Mouse (Mus musculus) embryonic facial prominence, embryonic 14.5 days (tissue): ENCODE measurements at regions not wholly inside any gene's neighbourhood (a gene's known extent, or its start where the extent isn't known, plus 50 kb on each side); places are given as distances from the start of the nearest gene placed in this dataset.

Source experiments
- ATAC-seq: fragments of 200-750 bp; cut with Nextera tagmentation; 2 replicates; pipeline ENCODE4 v1.8.0; 2017; ENCODE audit warnings: low read depth, moderate number of reproducible peaks, moderate TSS enrichment
- DNase-seq: peaks from one replicate; pipeline ENCODE4 v3.0.0-alpha.2; 2015; ENCODE audit warnings: low spot score
- H3K27ac ChIP-seq: fragments of 300-500 bp; sonication (generic); replicated peaks from 2 replicates; pipeline ENCODE4 v1.5.1; 2014; ENCODE audit warnings: low read depth, mild to moderate bottlenecking, low read length, moderate library complexity
- H3K27me3 ChIP-seq: fragments of 300-500 bp; sonication (generic); replicated peaks from 2 replicates; pipeline ENCODE4 v1.6.1; 2014; ENCODE audit warnings: low read length; ENCODE audit not compliant: control insufficient read depth, insufficient read depth
- H3K36me3 ChIP-seq: fragments of 300-500 bp; sonication (generic); 2 replicates; pipeline ENCODE4 v1.6.1; 2014; ENCODE audit warnings: low read length, mixed read lengths; ENCODE audit not compliant: control insufficient read depth, insufficient read depth
- H3K4me1 ChIP-seq: fragments of 300-500 bp; sonication (generic); 2 replicates; pipeline ENCODE4 v1.6.1; 2014; ENCODE audit warnings: antibody characterized with exemption, low read length; ENCODE audit not compliant: control insufficient read depth, insufficient read depth
- H3K4me2 ChIP-seq: fragments of 300-500 bp; sonication (generic); 2 replicates; pipeline ENCODE4 v1.6.1; 2014; ENCODE audit warnings: low read depth, mild to moderate bottlenecking, low read length, moderate library complexity, mixed read lengths
- H3K4me3 ChIP-seq: fragments of 300-500 bp; sonication (generic); 2 replicates; pipeline ENCODE4 v1.5.1; 2014; ENCODE audit warnings: low read depth, mild to moderate bottlenecking, low read length
- H3K9ac ChIP-seq: fragments of 300-500 bp; sonication (generic); 2 replicates; pipeline ENCODE4 v1.6.1; 2014; ENCODE audit warnings: low read depth, mild to moderate bottlenecking, low read length, moderate library complexity, mixed read lengths
- H3K9me3 ChIP-seq: fragments of 300-500 bp; sonication (generic); 2 replicates; pipeline ENCODE4 v1.6.1; 2016; ENCODE audit warnings: low read length; ENCODE audit not compliant: control insufficient read depth
- WGBS: fragments of 180-500 bp; shearing (Covaris S2); extraction: QIAGEN DNeasy Blood & Tissue Kit; methylation state at CpG from one replicate; pipeline ENCODE4 v1.1.7; 2014; 5-methylcytosine and 5-hydroxymethylcytosine counted together

DNA sequence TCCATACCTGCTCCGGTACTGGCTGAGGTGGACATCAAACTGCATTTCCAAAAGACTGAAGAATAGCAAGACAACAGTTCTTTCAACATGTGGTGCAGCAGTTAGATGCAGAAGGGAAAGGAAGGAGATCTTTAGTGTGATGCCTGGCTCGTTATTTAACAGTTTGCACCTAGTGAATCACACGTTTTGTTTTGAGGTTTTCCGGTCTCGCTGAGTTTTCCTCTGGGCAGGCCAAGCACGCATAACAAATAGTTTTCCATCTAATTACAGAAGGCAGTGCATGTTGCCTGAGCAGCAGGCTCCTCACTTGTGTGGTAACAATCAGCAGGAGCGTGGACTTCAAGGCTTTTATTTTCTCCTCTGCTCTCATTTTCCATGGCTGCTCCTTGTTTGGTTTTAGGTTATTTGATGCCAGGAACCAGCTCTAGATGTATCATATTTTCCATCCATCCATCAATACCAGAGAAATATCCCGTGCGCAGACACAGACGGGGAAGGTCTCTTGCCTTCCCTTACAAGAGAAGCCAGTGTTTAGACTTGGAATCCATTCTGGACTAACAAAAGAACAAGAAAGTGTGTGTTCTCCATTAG, 199.6 kb upstream of the Ccdc122 start:
- Histone ChIP-seq H3K9me3 (no peaks in the 10 kb centered on the region), H3K4me2 (no peak overlapping the region), H3K9ac (no peak overlapping the region), H3K4me1 (peaks cover 10% of the 10 kb centered on the region), H3K4me3 (no peak overlapping the region), H3K27me3 (no peaks in the 10 kb centered on the region), H3K27ac (peak overlapping the region; percentile 11; the same call in 1 of the 2 replicates), H3K36me3 (no peaks in the 10 kb centered on the region)
- ATAC-seq (no peak), DNase-seq (peak; percentile 53)
- 42% methylated on average over 10 of the region's 10 CpGs for WGBS

DNA sequence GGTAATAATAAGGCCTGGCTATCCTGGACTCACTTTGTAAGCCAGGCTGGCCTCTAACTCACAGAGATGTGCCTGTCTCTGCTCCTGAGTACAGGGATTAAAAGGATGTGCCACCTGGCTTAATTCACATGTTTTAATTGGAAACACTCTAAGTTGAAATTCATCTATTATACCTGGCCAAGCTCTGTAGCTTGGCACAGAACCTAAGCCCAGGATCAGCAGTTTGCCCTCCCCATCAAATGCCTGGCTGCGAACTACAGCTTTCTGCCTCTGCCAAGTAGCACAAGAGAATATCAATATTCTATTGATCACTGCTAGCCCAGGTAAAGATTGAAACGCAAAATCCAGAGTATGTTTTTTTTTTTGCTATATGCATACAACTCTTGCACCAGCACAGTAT, 200.3 kb upstream of the Ccdc122 start:
- no peak overlapping the region for H3K9ac ChIP-seq
- no peaks in the 10 kb centered on the region for H3K9me3 ChIP-seq
- peaks cover 10% of the 10 kb centered on the region for H3K4me1 ChIP-seq
- DNase-seq (no peak), ATAC-seq (no peak)
- no peaks in the 10 kb centered on the region for H3K36me3 ChIP-seq
- no peak overlapping the region for H3K4me3 ChIP-seq
- 87% methylated on average over 2 of the region's 2 CpGs for WGBS
- no peak overlapping the region for H3K27ac ChIP-seq
- no peaks in the 10 kb centered on the region for H3K27me3 ChIP-seq
- H3K4me2 ChIP-seq = no peak overlapping the region

GRCm38 (mm10) chr14:76834084-76834483, 202.5 kb upstream of the Ccdc122 start:
- no peaks in the 10 kb centered on the region for H3K36me3 ChIP-seq
- no peak overlapping the region for H3K27ac ChIP-seq
- DNase-seq (no peak), ATAC-seq (no peak)
- H3K27me3 ChIP-seq = no peaks in the 10 kb centered on the region
- H3K4me1 ChIP-seq = peaks cover 10% of the 10 kb centered on the region
- no peak overlapping the region for H3K4me3 ChIP-seq
- 79% methylated on average over 6 of the region's 6 CpGs for WGBS
- H3K9ac ChIP-seq = no peak overlapping the region
- no peaks in the 10 kb centered on the region for H3K9me3 ChIP-seq
- no peak overlapping the region for H3K4me2 ChIP-seq

DNA sequence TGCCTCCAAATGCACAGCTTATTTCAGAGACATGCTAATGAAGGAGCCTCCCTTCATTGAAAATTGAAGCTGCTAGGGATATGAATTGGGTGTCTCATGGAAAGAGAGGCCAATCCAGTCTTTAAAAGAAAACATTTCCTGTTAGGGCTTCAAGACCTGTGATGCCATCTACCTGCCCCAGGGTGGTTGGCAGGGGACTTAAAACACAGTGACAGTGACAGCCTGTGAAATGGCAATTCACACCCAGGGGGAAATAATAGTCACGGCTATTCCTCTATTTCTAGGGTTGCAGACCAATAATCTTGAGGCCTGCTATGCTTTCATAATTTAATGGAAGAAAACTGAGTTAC, 207.4 kb upstream of the Ccdc122 start:
- Histone ChIP-seq H3K4me1 (no peaks in the 10 kb centered on the region), H3K36me3 (no peaks in the 10 kb centered on the region), H3K9ac (no peak overlapping the region), H3K9me3 (no peaks in the 10 kb centered on the region), H3K4me3 (no peak overlapping the region), H3K27me3 (no peaks in the 10 kb centered on the region), H3K4me2 (no peak overlapping the region), H3K27ac (no peak overlapping the region)
- 63% methylated on average over 1 of the region's 1 CpGs for WGBS
- ATAC-seq (no peak), DNase-seq (no peak)

DNA sequence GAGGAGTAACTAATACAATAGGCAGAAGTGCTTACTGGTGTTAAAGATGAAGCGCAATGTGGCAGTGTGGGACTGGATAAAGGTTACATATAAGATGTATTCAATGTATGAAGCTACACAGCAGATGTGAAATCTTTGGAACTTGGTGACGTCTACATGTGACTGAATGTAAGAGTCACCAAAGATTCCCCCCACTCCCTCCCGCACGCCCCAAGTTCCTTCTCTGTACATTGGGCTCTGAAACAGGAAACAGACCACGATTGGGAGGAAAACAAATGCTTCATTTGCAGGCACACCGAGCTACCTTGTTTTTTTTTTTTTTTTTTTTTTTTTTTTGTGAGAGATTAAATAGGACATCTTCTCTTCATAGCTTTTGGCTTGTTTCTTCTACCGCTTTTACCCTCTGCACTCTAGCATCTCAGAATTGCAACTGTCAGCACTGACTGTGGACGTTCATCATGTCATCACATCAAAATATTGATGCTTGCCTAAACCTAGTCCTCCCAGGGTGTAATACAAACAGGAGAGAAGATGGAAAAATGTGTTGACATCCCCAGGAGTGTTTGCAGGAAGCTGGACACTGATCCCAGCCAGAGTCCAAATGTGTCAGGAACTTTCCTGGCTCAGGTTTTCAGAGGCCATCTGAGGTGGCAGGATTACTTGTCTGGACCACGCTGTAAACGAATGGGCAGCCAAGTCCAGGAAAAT, 208.0 kb upstream of the Ccdc122 start:
- ATAC-seq (no peak), DNase-seq (no peak)
- no peaks in the 10 kb centered on the region for H3K9me3 ChIP-seq
- no peak overlapping the region for H3K27ac ChIP-seq
- 64% methylated on average over 10 of the region's 10 CpGs for WGBS
- H3K4me2 ChIP-seq = no peak overlapping the region
- no peak overlapping the region for H3K9ac ChIP-seq
- no peaks in the 10 kb centered on the region for H3K4me1 ChIP-seq
- no peak overlapping the region for H3K4me3 ChIP-seq
- H3K36me3 ChIP-seq = no peaks in the 10 kb centered on the region
- H3K27me3 ChIP-seq = no peaks in the 10 kb centered on the region

DNA sequence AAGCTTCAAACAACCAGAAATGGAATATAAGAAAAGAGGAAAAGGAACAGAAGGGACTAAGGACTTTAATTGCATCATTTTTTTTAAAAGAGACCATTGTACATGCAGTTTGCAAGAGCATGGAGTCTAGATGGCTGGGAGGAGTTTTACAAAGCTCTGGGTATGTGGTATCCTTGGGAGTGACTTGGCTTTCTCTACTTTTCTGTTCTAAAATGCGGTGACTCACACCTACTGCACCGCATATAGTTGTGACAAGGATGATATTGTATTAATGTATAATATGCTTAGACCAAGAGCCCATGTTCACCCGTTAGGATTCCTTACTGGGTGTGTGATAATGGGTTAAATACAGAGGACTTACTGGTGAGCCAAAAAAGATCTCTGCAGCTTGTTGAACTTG, 212.5 kb upstream of the Ccdc122 start:
- DNase-seq = no peak

DNA sequence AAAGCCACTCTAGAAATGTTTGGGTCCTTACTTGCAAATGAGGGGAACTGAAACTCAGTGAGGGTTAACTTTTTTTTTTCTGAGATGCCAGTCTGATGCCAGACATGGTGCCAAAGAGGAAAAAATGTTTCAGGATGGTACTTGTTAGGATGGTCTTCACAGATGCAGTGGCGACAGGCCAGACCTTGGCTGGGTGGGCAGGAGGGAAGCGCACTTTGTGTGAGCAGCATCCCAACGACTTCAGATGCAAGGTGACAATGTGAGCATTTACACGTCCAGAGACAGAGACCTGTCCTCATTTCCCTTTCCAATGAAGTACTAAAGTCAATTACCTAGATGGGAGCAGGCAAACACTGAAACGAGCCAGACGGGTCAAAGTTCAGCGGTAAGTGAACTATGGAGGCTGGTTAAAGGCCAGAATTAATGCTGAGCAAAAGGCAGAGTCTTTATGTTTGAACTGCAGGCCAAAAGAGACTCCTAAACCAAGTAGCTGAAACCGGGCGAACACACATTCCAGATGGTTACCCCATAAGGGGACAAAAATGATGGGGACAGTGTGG, 213.7 kb upstream of the Ccdc122 start:
- Histone ChIP-seq H3K4me1 (peaks cover 25% of the 10 kb centered on the region), H3K9ac (no peak overlapping the region), H3K27me3 (no peaks in the 10 kb centered on the region), H3K36me3 (no peaks in the 10 kb centered on the region), H3K4me2 (no peak overlapping the region), H3K9me3 (no peaks in the 10 kb centered on the region), H3K4me3 (no peak overlapping the region), H3K27ac (no peak overlapping the region)
- DNase-seq (no peak), ATAC-seq (no peak)
- WGBS = 81% methylated on average over 9 of the region's 9 CpGs

More for the DNA sequence above, 212.5 kb upstream of the Ccdc122 start:
- H3K9ac ChIP-seq = no peak overlapping the region
- peaks cover 14% of the 10 kb centered on the region for H3K4me1 ChIP-seq
- no peak for ATAC-seq
- no peaks in the 10 kb centered on the region for H3K36me3 ChIP-seq
- H3K4me2 ChIP-seq = no peak overlapping the region
- H3K9me3 ChIP-seq = no peaks in the 10 kb centered on the region
- 89% methylated on average over 3 of the region's 3 CpGs for WGBS
- no peaks in the 10 kb centered on the region for H3K27me3 ChIP-seq
- no peak overlapping the region for H3K4me3 ChIP-seq
- no peak overlapping the region for H3K27ac ChIP-seq

DNA sequence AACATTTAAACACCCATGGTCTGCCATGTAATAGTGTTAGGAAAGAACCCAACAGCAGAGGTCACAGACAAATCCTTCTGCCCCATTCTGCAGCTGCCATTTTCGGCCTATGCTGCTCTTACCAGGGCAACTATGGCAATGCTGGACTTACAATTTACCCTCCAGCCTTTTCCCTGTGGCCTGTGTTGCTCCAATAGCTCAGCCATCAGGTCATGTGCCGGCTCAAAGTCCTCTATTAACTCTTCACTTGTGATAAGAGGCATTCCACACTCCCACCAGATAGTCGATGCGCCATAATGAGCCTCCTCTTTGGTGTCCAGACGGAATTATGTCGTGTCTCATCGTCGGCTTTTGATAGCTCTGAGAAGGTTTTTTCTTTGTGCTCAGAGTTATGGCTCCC, 214.7 kb upstream of the Ccdc122 start:
- ATAC-seq (no peak), DNase-seq (no peak)
- no peak overlapping the region for H3K4me3 ChIP-seq
- H3K27me3 ChIP-seq = no peaks in the 10 kb centered on the region
- no peak overlapping the region for H3K27ac ChIP-seq
- no peaks in the 10 kb centered on the region for H3K36me3 ChIP-seq
- no peak overlapping the region for H3K9ac ChIP-seq
- H3K9me3 ChIP-seq = no peaks in the 10 kb centered on the region
- peaks cover 25% of the 10 kb centered on the region for H3K4me1 ChIP-seq
- 84% methylated on average over 8 of the region's 8 CpGs for WGBS
- no peak overlapping the region for H3K4me2 ChIP-seq

- H3K27me3 ChIP-seq = no peaks in the 10 kb centered on the region
- whole genome bisulfite sequencing = 73% methylated on average over 7 of the region's 7 CpGs
- no peak overlapping the region for H3K9ac ChIP-seq
- H3K9me3 ChIP-seq = no peaks in the 10 kb centered on the region
- peaks cover 25% of the 10 kb centered on the region for H3K4me1 ChIP-seq
- DNase-seq = no peak
- no peak overlapping the region for H3K27ac ChIP-seq
- no peak overlapping the region for H3K4me2 ChIP-seq
- ATAC-seq = no peak
- H3K4me3 ChIP-seq = no peak overlapping the region
- no peaks in the 10 kb centered on the region for H3K36me3 ChIP-seq
Observed at GRCm38 (mm10) chr14:76821484-76821883, 215.1 kb upstream of the Ccdc122 start.
